Mouse (Mus musculus) embryonic facial prominence, embryonic 15.5 days (tissue): ENCODE results near the gene Stum. TPM values are rescaled to one million over a fixed set of nuclear protein-coding genes. Genes with fewer than 3 reads are reported as not detected.
A peak's percentile ranks its signal among the peaks of the same experiment; 100 is the strongest.

Source experiments
- ATAC-seq: fragments of 200-750 bp; cut with Nextera tagmentation; 2 replicates; pipeline ENCODE4 v1.8.0; 2017; ENCODE audit warnings: low read depth, moderate TSS enrichment; ENCODE audit not compliant: insufficient number of reproducible peaks, low FRiP score, low TSS enrichment
- H3K27ac ChIP-seq: fragments of 300-500 bp; sonication (generic); replicated peaks from 2 replicates; pipeline ENCODE4 v1.5.1; 2015; ENCODE audit warnings: mild to moderate bottlenecking, inconsistent platforms
- H3K27me3 ChIP-seq: fragments of 300-500 bp; sonication (generic); 2 replicates; pipeline ENCODE4 v1.6.1; 2015; ENCODE audit warnings: inconsistent platforms
- H3K36me3 ChIP-seq: fragments of 300-500 bp; sonication (generic); 2 replicates; pipeline ENCODE4 v1.6.1; 2015; ENCODE audit warnings: mild to moderate bottlenecking, inconsistent platforms
- H3K4me1 ChIP-seq: fragments of 300-500 bp; sonication (generic); 2 replicates; pipeline ENCODE4 v1.6.1; 2015; ENCODE audit warnings: inconsistent platforms
- H3K4me2 ChIP-seq: fragments of 300-500 bp; sonication (generic); replicated peaks from 2 replicates; pipeline ENCODE4 v1.6.1; 2015; ENCODE audit warnings: mild to moderate bottlenecking, inconsistent platforms
- H3K4me3 ChIP-seq: fragments of 300-500 bp; sonication (generic); replicated peaks from 2 replicates; pipeline ENCODE4 v1.5.1; 2015; ENCODE audit warnings: mild to moderate bottlenecking, inconsistent platforms
- H3K9ac ChIP-seq: fragments of 300-500 bp; sonication (generic); 2 replicates; pipeline ENCODE4 v1.6.1; 2015; ENCODE audit warnings: inconsistent platforms
- H3K9me3 ChIP-seq: fragments of 300-500 bp; sonication (generic); replicated peaks from 2 replicates; pipeline ENCODE4 v1.6.1; 2016; ENCODE audit warnings: inconsistent platforms
- WGBS: fragments of 180-500 bp; shearing (Covaris S2); methylation state at CpG from one replicate; pipeline ENCODE4 v1.1.7; 2015; 5-methylcytosine and 5-hydroxymethylcytosine counted together
- polyA plus RNA-seq: library from polyadenylated mRNA; unstranded; fragments of >200 nt; fragmentation: Nextera tagmentation; extraction: Ambion mirVana; gene quantifications from 2 replicates; pipeline ENCODE4 v1.2.1, GENCODE M21; 2015

Gene Stum
- polyA plus RNA-seq, 1 experiment from 2014 or later, result 3.8 TPM

DNA sequence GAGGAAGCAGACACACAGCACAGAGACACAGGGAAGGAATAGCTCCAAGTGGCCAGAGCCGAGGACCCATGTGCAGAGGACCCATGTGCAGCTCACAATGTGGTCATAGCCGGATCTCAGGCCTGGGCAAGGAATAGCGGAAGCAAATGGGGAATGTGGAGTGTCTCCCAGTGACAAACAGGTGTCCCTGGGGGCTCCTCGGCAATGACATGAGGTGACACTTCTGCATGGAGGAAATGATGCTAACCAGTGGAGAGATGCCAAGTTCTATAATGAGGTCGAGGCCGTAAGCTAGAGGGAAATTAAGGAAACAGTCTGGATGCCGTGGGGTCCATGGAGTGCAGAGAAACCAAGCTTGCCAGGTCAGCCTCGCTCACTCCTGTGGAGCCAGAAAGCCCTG is 54.4 kb downstream of the Stum start:
- no peaks in the 10 kb centered on the region for H3K27me3 ChIP-seq
- 81% methylated on average over 8 of the region's 8 CpGs for WGBS
- H3K9ac ChIP-seq, result no peak overlapping the region
- H3K36me3 ChIP-seq, result 0 out of 2 replicates have a peak, but pooled peaks cover 8% of the 10 kb centered on the region
- no peak overlapping the region for H3K4me2 ChIP-seq
- H3K4me1 ChIP-seq, result peaks cover 30% of the 10 kb centered on the region
- no peak overlapping the region for H3K4me3 ChIP-seq
- H3K9me3 ChIP-seq, result no peaks in the 10 kb centered on the region
- H3K27ac ChIP-seq, result no peak overlapping the region
- ATAC-seq, result no peak

DNA sequence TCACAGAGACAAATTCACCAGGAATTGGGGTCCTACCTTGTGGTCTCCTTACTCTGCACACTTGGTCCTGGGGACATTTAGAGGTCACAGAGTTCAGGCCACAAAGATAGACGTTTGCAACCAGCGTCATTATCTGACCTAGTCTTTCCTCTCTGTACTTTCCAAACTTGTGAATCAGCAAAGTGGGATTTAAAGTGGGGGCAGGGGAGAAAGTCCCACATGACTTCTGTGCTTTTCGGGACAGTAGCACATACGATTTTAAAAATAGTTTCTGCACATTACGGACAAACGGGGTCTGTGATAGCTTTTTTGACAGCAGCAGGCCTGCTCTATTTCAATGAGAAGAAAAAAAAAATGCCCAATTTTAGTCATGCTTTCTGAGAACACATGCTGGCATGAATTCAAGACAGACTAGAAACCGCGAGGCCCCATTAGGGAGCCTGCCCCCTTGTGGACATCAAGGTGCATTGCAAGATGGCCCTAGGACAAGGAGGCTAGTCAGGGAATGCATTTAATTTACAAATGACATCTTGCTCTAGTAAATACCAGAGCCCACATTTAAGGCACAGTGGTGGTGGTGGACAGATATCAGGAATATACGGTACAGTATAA is 55.1 kb downstream of the Stum start:
- H3K4me1 ChIP-seq, result peaks cover 24% of the 10 kb centered on the region
- H3K36me3 ChIP-seq, result 0 out of 2 replicates have a peak, but pooled peaks cover 8% of the 10 kb centered on the region
- H3K27me3 ChIP-seq, result no peaks in the 10 kb centered on the region
- H3K4me3 ChIP-seq, result no peak overlapping the region
- 0 out of 2 replicates have a peak overlapping the region, but pooled peaks have one; percentile 34 for H3K27ac ChIP-seq
- 16% methylated on average over 9 of the region's 9 CpGs for WGBS
- H3K9ac ChIP-seq, result no peak overlapping the region
- H3K4me2 ChIP-seq, result peak overlapping the region; percentile 23
- H3K9me3 ChIP-seq, result no peaks in the 10 kb centered on the region
- no peak for ATAC-seq

DNA sequence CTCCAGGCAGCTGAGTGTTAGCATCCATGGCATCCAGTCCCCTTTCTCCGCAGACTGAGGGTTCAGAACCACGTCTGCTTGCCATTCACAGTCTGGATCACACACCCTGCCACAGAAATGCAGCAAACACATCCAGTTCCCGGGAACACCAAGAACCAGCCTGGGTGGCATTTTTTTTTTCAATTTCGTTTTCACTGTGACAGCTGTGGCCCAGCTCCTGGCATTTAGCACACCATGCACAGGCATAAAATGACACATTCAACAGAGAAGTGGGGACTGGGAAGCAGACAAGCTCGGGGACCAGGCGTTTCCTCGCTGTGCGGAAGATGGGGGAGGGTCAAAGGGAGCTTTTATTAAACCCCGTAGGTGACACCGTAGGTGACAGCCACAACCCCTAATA is 55.6 kb downstream of the Stum start:
- H3K36me3 ChIP-seq, result 0 out of 2 replicates have a peak, but pooled peaks cover 8% of the 10 kb centered on the region
- peaks cover 18% of the 10 kb centered on the region for H3K4me1 ChIP-seq
- H3K9me3 ChIP-seq, result no peaks in the 10 kb centered on the region
- no peak for ATAC-seq
- peak overlapping the region; percentile 23; the same call in 1 of the 2 replicates for H3K4me2 ChIP-seq
- WGBS, result 36% methylated on average over 10 of the region's 10 CpGs
- no peak overlapping the region for H3K9ac ChIP-seq
- H3K4me3 ChIP-seq, result no peak overlapping the region
- H3K27me3 ChIP-seq, result no peaks in the 10 kb centered on the region
- H3K27ac ChIP-seq, result 0 out of 2 replicates have a peak overlapping the region, but pooled peaks have one; percentile 34

DNA sequence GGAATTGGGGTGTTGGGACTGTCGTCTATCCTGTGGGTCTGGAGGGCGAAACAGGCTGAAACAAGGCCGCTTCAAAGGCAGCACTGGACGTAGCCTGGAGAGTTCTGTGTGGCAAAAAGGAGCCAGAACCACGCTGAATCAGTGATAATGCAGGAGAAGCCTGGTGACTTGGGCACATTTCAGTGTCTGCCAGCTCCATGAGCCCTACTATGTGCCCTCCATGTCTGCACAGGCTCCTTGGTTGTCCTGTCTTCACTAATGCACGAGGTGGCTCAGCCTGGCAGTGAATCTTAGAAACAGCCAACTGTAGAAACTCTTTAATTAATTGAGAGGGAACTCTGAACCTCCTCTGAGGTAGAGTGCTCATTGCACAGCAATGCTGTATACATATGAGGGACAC is 56.9 kb downstream of the Stum start:
- Histone ChIP-seq H3K27ac (no peak overlapping the region), H3K36me3 (0 out of 2 replicates have a peak, but pooled peaks cover 14% of the 10 kb centered on the region), H3K4me3 (no peak overlapping the region), H3K9me3 (no peaks in the 10 kb centered on the region), H3K4me1 (peaks cover 25% of the 10 kb centered on the region), H3K9ac (no peak overlapping the region), H3K4me2 (no peak overlapping the region), H3K27me3 (no peaks in the 10 kb centered on the region)
- no peak for ATAC-seq
- 79% methylated on average over 6 of the region's 6 CpGs for WGBS

DNA sequence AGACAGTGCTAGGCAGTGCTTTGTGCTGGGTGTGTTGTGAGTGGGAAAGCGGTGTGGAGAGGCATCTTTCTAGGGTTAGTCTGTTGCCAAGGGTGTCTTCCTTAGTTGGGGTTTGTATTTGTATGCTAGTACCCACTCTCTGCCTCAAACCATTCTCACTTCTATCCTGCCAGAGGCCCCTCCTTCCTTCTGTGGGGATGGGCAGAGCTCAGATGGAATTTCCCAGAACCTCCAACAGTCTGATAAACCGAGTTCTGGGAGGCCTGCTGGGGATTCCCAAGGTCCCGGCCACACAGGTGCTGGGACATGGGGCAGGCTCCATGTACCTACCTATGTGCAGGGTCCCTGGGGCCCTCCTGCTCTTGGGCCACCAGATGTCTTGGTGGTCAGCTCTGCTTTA is 59.4 kb downstream of the Stum start:
- WGBS, result 70% methylated on average over 3 of the region's 3 CpGs
- H3K4me3 ChIP-seq, result no peak overlapping the region

DNA sequence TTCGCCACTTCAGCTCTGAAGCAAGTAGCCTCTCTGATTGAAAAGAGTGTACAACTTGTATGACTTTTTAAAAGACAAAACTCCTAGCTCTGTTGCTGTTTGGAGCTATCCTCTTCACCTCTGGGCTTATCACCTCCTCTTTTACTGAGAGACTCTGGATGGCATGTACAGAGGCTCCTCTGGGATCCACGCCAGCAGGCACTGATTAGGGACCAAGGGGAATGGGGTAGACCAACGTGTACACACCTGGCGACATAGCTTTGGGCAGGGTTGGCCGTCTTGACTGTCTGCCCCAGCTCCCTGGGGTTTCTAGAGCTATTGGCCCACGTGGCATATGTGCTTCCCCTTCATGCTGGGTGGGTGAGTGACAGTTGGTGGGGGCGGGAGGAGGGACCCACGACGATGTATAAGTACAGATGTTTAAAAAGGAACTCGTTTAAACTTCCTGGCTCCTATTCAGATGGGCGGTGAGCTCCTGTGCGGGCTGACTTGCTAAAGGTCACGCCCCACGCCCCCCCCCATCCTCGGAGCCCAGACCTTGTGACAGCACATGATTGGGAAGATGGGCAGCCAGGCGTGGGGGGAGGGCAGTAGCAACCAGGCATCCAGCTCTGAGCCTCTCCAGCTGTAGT is 60.2 kb downstream of the Stum start:
- H3K4me2 ChIP-seq, result no peak overlapping the region
- H3K27me3 ChIP-seq, result no peaks in the 10 kb centered on the region
- peaks cover 39% of the 10 kb centered on the region for H3K36me3 ChIP-seq
- H3K4me1 ChIP-seq, result peaks cover 23% of the 10 kb centered on the region
- no peak overlapping the region for H3K4me3 ChIP-seq
- no peak overlapping the region for H3K27ac ChIP-seq
- 46% methylated on average over 16 of the region's 16 CpGs for WGBS
- no peaks in the 10 kb centered on the region for H3K9me3 ChIP-seq
- no peak for ATAC-seq
- H3K9ac ChIP-seq, result no peak overlapping the region

More for the DNA sequence above, 59.4 kb downstream of the Stum start:
- H3K9ac ChIP-seq, result no peak overlapping the region
- H3K9me3 ChIP-seq, result no peaks in the 10 kb centered on the region
- peaks cover 28% of the 10 kb centered on the region for H3K4me1 ChIP-seq
- no peaks in the 10 kb centered on the region for H3K27me3 ChIP-seq
- peaks cover 32% of the 10 kb centered on the region; the same call in 1 of the 2 replicates for H3K36me3 ChIP-seq
- no peak for ATAC-seq
- no peak overlapping the region for H3K27ac ChIP-seq
- H3K4me2 ChIP-seq, result no peak overlapping the region

DNA sequence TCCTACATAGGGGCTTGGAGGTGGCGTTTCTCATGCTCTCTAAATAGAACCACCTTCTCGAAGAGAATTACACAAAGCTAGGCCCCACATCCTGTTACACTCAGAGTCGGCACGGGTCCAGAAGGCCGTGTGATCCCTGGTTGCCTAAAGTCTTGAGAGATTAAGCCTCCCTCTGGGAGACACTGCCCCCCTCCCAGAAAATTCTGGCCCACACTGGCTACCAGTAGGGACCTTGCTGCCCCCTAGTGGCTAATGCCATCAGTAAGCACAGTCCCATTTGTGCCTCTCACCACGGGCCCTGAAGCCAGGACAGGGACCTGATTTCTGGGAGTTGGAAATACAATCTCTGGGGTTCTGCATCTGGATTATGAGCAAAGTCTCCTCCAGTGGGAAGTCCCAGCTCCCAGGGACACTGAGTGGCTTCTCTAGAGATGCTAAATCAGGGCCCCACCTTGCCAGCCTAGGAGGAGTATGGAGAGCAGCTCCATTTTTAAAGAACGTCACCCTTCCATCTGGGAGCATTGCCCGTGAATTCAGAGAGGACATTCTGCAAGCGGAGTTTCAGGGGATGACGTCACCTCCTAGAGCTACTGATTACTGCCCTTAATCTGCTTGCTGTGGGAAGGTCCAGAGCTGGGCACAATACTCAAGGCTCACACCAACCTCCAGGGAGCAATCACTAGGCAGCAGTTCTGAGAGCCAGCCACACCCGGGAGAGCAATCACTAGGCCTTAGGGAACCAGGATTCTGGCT is 61.1 kb downstream of the Stum start:
- H3K27me3 ChIP-seq, result no peaks in the 10 kb centered on the region
- ATAC-seq, result no peak
- H3K4me3 ChIP-seq, result no peak overlapping the region
- peaks cover 15% of the 10 kb centered on the region for H3K4me1 ChIP-seq
- no peaks in the 10 kb centered on the region for H3K9me3 ChIP-seq
- H3K36me3 ChIP-seq, result peaks cover 45% of the 10 kb centered on the region
- no peak overlapping the region for H3K4me2 ChIP-seq
- WGBS, result 33% methylated on average over 11 of the region's 11 CpGs
- H3K9ac ChIP-seq, result no peak overlapping the region
- no peak overlapping the region for H3K27ac ChIP-seq

DNA sequence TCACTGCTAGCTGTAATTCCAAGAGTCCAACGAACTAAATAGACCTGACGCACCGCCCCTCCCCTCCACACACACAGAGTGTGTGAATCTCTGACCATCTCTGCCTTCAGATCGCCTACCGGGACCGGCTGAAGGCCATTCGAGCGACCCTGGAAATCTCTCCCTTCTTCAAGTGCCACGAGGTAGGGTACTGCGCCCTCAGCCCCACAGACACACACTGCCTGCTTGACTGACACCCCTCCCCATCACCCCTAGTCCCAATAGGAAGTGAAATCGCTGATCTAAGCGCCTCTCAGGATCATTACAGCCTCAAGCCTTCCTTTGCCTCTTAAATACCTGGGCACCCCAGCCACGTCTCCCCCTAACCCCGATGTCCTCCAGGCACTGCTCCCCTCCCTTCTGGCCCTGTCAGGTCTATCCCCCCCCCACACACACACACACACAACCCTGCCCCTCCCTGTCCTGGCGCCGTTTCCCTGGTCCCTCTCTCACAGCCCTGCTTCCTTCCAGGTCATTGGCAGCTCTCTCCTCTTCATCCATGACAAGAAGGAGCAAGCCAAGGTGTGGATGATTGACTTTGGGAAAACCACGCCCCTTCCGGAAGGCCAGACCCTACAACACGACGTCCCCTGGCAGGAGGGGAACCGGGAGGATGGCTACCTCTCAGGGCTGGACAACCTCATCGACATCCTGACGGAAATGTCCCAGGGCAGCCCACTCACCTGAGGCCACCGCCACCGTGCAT is 62.0 kb downstream of the Stum start:
- Histone ChIP-seq H3K4me3 (no peak overlapping the region), H3K27me3 (no peaks in the 10 kb centered on the region), H3K4me2 (no peak overlapping the region), H3K36me3 (peaks cover 46% of the 10 kb centered on the region), H3K9me3 (no peaks in the 10 kb centered on the region), H3K27ac (no peak overlapping the region), H3K9ac (no peak overlapping the region), H3K4me1 (peaks cover 14% of the 10 kb centered on the region)
- WGBS, result 62% methylated on average over 25 of the region's 25 CpGs
- ATAC-seq, result no peak

DNA sequence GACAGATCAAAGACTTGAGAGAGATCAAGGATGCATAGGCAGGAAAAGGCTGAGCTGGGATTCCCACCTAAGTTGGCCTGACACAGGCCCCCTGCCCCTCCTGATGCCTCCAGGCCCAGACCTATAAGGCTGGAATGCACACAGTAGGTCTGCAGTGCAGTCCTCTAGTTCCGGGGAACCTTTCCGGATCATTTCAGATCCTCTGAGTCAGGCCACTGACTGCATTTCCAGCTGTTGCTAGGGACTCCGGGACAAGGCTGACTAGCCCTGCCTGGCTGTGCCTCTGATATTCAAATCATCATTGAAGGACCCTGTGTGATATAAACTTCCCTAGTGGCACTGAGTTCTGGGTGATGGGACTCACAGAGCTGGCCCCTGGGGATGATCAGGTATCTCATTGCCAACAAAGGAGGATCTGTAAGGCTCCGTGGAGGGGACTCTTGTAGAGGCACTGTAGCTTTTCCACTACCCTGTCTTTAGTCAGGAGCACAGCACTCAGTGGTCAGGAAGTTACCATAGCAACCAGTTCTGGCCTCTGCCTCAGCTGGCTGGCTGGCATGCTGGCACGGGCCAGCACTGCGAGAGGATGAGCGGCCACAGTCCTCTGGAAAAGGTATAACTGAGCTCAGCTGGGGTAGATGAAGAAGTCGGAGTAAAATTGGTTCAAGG is 62.7 kb downstream of the Stum start:
- Histone ChIP-seq H3K27me3 (no peaks in the 10 kb centered on the region), H3K4me1 (peaks cover 14% of the 10 kb centered on the region), H3K4me3 (no peak overlapping the region), H3K27ac (no peak overlapping the region), H3K36me3 (peaks cover 53% of the 10 kb centered on the region), H3K9me3 (no peaks in the 10 kb centered on the region), H3K4me2 (no peak overlapping the region), H3K9ac (no peak overlapping the region)
- WGBS, result 61% methylated on average over 8 of the region's 8 CpGs
- ATAC-seq, result no peak

DNA sequence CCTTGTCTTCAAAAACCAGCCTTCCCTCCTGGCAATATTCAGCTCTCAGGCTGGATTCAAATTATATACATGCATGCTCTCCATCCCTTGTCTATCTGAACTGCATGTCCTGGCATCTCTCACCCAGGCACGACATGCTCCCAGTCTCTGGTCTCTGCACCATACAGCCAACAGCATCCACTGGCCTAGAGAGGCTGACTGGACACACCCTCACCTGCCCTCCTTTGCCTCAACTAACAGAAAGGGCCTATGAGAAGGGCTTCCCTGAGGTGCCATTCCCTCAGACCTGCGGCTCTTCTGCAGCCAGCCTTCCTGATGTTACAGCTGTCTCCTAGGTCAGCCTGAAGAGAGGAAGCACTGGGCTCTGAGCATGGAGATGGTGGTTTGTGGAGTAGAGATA is 64.2 kb downstream of the Stum start:
- ATAC-seq, result no peak
- Histone ChIP-seq H3K9ac (no peak overlapping the region), H3K4me1 (peaks cover 14% of the 10 kb centered on the region), H3K4me2 (no peak overlapping the region), H3K4me3 (no peak overlapping the region), H3K27me3 (no peaks in the 10 kb centered on the region), H3K36me3 (peaks cover 53% of the 10 kb centered on the region), H3K27ac (no peak overlapping the region), H3K9me3 (no peaks in the 10 kb centered on the region)
- WGBS, result 93% methylated on average over 2 of the region's 2 CpGs
